Mouse (Mus musculus): ENCODE measurements around the gene Mrpl40.

GRCm38 (mm10) chr16:18878091-18878720 lies 1.5 kb upstream of the Mrpl40 start:
- TF ChIP-seq CTCF (IDR thresholded peaks at IDR 0.05; ENCODE audit: borderline replicate concordance, control insufficient read depth, extremely low read depth, insufficient read depth, low read length, poor library complexity) (no peak), POLR2A (IDR thresholded peaks at IDR 0.05; ENCODE audit: control insufficient read depth, extremely low read depth, insufficient read depth, low read length, poor library complexity) (no peak)
